Mouse (Mus musculus) heart, embryonic 14.5 days (tissue): ENCODE measurements around the gene Nectin2. TPM values are rescaled to one million over a fixed set of nuclear protein-coding genes. Genes with fewer than 3 reads are reported as not detected.
"Not testable (repeated sequence)": the region's sequence is repeated elsewhere in the genome, so short reads cannot be mapped to it uniquely, and the experiment has no call there.

Source experiments
- ATAC-seq: fragments of 200-750 bp; cut with Nextera tagmentation; 2 replicates; pipeline ENCODE4 v1.8.0; 2017; ENCODE audit warnings: low read depth, moderate TSS enrichment; ENCODE audit not compliant: insufficient number of reproducible peaks, insufficient read depth, low FRiP score
- H3K27ac ChIP-seq, 2 experiments: fragments of 200-500 bp in 1 of 2; fragments of 300-500 bp in 1 of 2; sonication (generic) in 1 of 2; replicated peaks in 1 of 2; 2 replicates each; pipeline ENCODE4 v1.5.1; 2012 to 2014; ENCODE audit warnings: low read depth in 2 of 2, low read length in 2 of 2, control low read depth in 1 of 2, mild to moderate bottlenecking in 1 of 2, mixed read lengths in 1 of 2; ENCODE audit not compliant: control insufficient read depth in 1 of 2, insufficient read depth in 1 of 2
- H3K27me3 ChIP-seq: fragments of 300-500 bp; sonication (generic); 2 replicates; pipeline ENCODE4 v1.6.1; 2014; ENCODE audit warnings: mild to moderate bottlenecking, low read length, control low read depth; ENCODE audit not compliant: control insufficient read depth, insufficient read depth
- H3K36me3 ChIP-seq: fragments of 300-500 bp; sonication (generic); 2 replicates; pipeline ENCODE4 v1.6.1; 2014; ENCODE audit warnings: mild to moderate bottlenecking, control low read depth, low read length, mixed read lengths; ENCODE audit not compliant: control insufficient read depth, insufficient read depth
- H3K4me1 ChIP-seq, 2 experiments: fragments of 200-500 bp in 1 of 2; fragments of 300-500 bp in 1 of 2; sonication (generic) in 1 of 2; 2 replicates each; pipeline ENCODE4 v1.6.1; 2012 to 2014; ENCODE audit warnings: low read length in 2 of 2, control low read depth in 1 of 2, mixed read lengths in 1 of 2; ENCODE audit not compliant: control insufficient read depth in 2 of 2, insufficient read depth in 2 of 2
- H3K4me2 ChIP-seq: fragments of 300-500 bp; sonication (generic); 2 replicates; pipeline ENCODE4 v1.6.1; 2014; ENCODE audit warnings: mild to moderate bottlenecking, low read length
- H3K4me3 ChIP-seq, 2 experiments: fragments of 200-500 bp in 1 of 2; fragments of 300-500 bp in 1 of 2; sonication (generic) in 1 of 2; 2 replicates each; pipeline ENCODE4 v1.5.1; 2012 to 2014; ENCODE audit warnings: low read length in 2 of 2, mild to moderate bottlenecking in 2 of 2, control low read depth in 1 of 2, low read depth in 1 of 2, moderate library complexity in 1 of 2; ENCODE audit not compliant: control insufficient read depth in 1 of 2, insufficient read depth in 1 of 2
- H3K9ac ChIP-seq: fragments of 300-500 bp; sonication (generic); 2 replicates; pipeline ENCODE4 v1.6.1; 2014; ENCODE audit warnings: mild to moderate bottlenecking, low read length
- H3K9me3 ChIP-seq: fragments of 300-500 bp; sonication (generic); 2 replicates; pipeline ENCODE4 v1.6.1; 2016; ENCODE audit warnings: low read length, control low read depth; ENCODE audit not compliant: control insufficient read depth
- WGBS: fragments of 180-500 bp; shearing (Covaris S2); extraction: QIAGEN DNeasy Blood & Tissue Kit; methylation state at CpG from one replicate; pipeline ENCODE4 v1.1.7; 2014; 5-methylcytosine and 5-hydroxymethylcytosine counted together
- polyA plus RNA-seq: library from polyadenylated mRNA; unstranded; fragments of >200 nt; fragmentation: Nextera tagmentation; extraction: Ambion mirVana; gene quantifications from 2 replicates; pipeline ENCODE4 v1.2.1, GENCODE M21; 2014

Nectin2 gene
- polyA plus RNA-seq, 1 experiment from 2014 or later: 68.4 TPM

GRCm38 (mm10) chr7:19688611-19689010, 61.7 kb downstream of the Nectin2 start:
- Histone ChIP-seq H3K9ac (no peak overlapping the region), H3K27ac (no peak overlapping the region), H3K4me2 (no peak overlapping the region), H3K9me3 (no peaks in the 10 kb centered on the region), H3K36me3 (no peaks in the 10 kb centered on the region), H3K27me3 (no peaks in the 10 kb centered on the region), H3K4me3 (no peak overlapping the region), H3K4me1 (peaks cover 9 to 13% of the 10 kb centered on the region in 2 experiments)
- 82% methylated on average over 2 of the region's 2 CpGs for WGBS
- no peak for ATAC-seq

GRCm38 (mm10) chr7:19688101-19688500, 62.2 kb downstream of the Nectin2 start:
- Histone ChIP-seq H3K9me3 (no peaks in the 10 kb centered on the region), H3K4me2 (no peak overlapping the region), H3K27me3 (no peaks in the 10 kb centered on the region), H3K4me3 (no peak overlapping the region), H3K36me3 (no peaks in the 10 kb centered on the region), H3K27ac (no peak overlapping the region), H3K4me1 (peaks cover 3 to 9% of the 10 kb centered on the region in 2 experiments), H3K9ac (no peak overlapping the region)
- no peak for ATAC-seq
- WGBS: 93% methylated on average over 10 of the region's 10 CpGs

GRCm38 (mm10) chr7:19686927-19687583, 63.2 kb downstream of the Nectin2 start:
- ATAC-seq, H3K4me3 ChIP-seq, H3K9ac ChIP-seq, H3K9me3 ChIP-seq, H3K4me2 ChIP-seq, H3K27ac ChIP-seq, H3K27me3 ChIP-seq, H3K4me1 ChIP-seq, H3K36me3 ChIP-seq: not testable (repeated sequence)
- 45% methylated on average over 8 of the region's 8 CpGs for WGBS

- H3K4me1 ChIP-seq: no peaks in the 10 kb centered on the region
Observed at GRCm38 (mm10) chr7:19686521-19686920, 63.8 kb downstream of the Nectin2 start.

GRCm38 (mm10) chr7:19685374-19685773, 64.9 kb downstream of the Nectin2 start:
- Histone ChIP-seq H3K4me1 (peaks cover 0 to 4% of the 10 kb centered on the region in 2 experiments; a peak in 1 of 4 replicates), H3K36me3 (no peaks in the 10 kb centered on the region), H3K4me3 (no peak overlapping the region), H3K27ac (no peak overlapping the region), H3K27me3 (no peaks in the 10 kb centered on the region), H3K9me3 (no peaks in the 10 kb centered on the region), H3K4me2 (no peak overlapping the region), H3K9ac (no peak overlapping the region)
- no peak for ATAC-seq
- 56% methylated on average over 4 of the region's 4 CpGs for WGBS

More at GRCm38 (mm10) chr7:19686521-19686920, 63.8 kb downstream of the Nectin2 start:
- Histone ChIP-seq H3K27ac (no peak overlapping the region), H3K4me3 (no peak overlapping the region), H3K27me3 (no peaks in the 10 kb centered on the region), H3K9ac (no peak overlapping the region), H3K36me3 (no peaks in the 10 kb centered on the region), H3K4me2 (no peak overlapping the region), H3K9me3 (no peaks in the 10 kb centered on the region)
- ATAC-seq: no peak
- 84% methylated on average over 6 of the region's 6 CpGs for WGBS

- Histone ChIP-seq H3K27ac (no peak overlapping the region), H3K4me1 (peaks cover 0 to 4% of the 10 kb centered on the region in 2 experiments; a peak in 1 of 4 replicates), H3K9me3 (no peaks in the 10 kb centered on the region), H3K4me3 (no peak overlapping the region), H3K36me3 (no peaks in the 10 kb centered on the region), H3K9ac (no peak overlapping the region), H3K4me2 (no peak overlapping the region), H3K27me3 (no peaks in the 10 kb centered on the region)
- WGBS: 82% methylated on average over 6 of the region's 6 CpGs
- ATAC-seq: no peak
Observed at GRCm38 (mm10) chr7:19683771-19684201, 66.5 kb downstream of the Nectin2 start.

GRCm38 (mm10) chr7:19682979-19683378, 67.3 kb downstream of the Nectin2 start:
- no peak for ATAC-seq
- Histone ChIP-seq H3K9ac (no peak overlapping the region), H3K27ac (no peak overlapping the region), H3K4me2 (no peak overlapping the region), H3K27me3 (no peaks in the 10 kb centered on the region), H3K36me3 (no peaks in the 10 kb centered on the region), H3K4me1 (peaks cover 0 to 4% of the 10 kb centered on the region in 2 experiments; a peak in 1 of 4 replicates), H3K4me3 (no peak overlapping the region), H3K9me3 (no peaks in the 10 kb centered on the region)
- 62% methylated on average over 3 of the region's 3 CpGs for WGBS
